7 mouse cellular contexts compared by ENCODE assay signal in genomic region chr4:129542592-129543141, GRCm38 (mm10). TPM values are rescaled to one million over a fixed set of nuclear protein-coding genes. Genes with fewer than 3 reads are reported as not detected.
DNase-seq lines count a peak whose midpoint lies in the region; ATAC-seq lines count a peak whose summit lies in the region.

Gene Hdac1 (minus strand): TSS chr4:129542713.

- ATAC-seq in intestine, embryonic 16.5 days: peak; percentile 100
- peak; percentile 99 for ATAC-seq in midbrain, embryonic 11.5 days (ENCODE audit: low FRiP score)

- peaks cover 17% of the 10 kb centered on the region for H3K4me1 ChIP-seq in intestine, embryonic 16.5 days (ENCODE audit: control insufficient read depth, insufficient read depth, low read length)
- H3K4me1 ChIP-seq in midbrain, embryonic 11.5 days (ENCODE audit: control insufficient read depth, insufficient read depth, low read length): peaks cover 8% of the 10 kb centered on the region

- H3K9me3 ChIP-seq in intestine, embryonic 16.5 days (ENCODE audit: control insufficient read depth, low read length): no peaks in the 10 kb centered on the region
- no peaks in the 10 kb centered on the region for H3K9me3 ChIP-seq in midbrain, embryonic 11.5 days (ENCODE audit: control insufficient read depth, low read length)

- H3K27ac ChIP-seq in intestine, embryonic 16.5 days (ENCODE audit: low read length): peak within 1 kb of the TSS; percentile 86
- H3K27ac ChIP-seq in midbrain, embryonic 11.5 days (ENCODE audit: low read depth, low read length): peak within 1 kb of the TSS; percentile 70; the same call in 1 of the 2 replicates

- 0 out of 2 replicates have a peak, but pooled peaks cover 3% of the 10 kb centered on the region for H3K36me3 ChIP-seq in intestine, embryonic 16.5 days (ENCODE audit: control insufficient read depth, insufficient read depth, low read length)
- H3K36me3 ChIP-seq in midbrain, embryonic 11.5 days (ENCODE audit: control insufficient read depth, insufficient read depth, low read length): no peaks in the 10 kb centered on the region

- H3K9ac ChIP-seq in intestine, embryonic 16.5 days (ENCODE audit: low read depth, low read length): peak within 1 kb of the TSS; percentile 89
- H3K9ac ChIP-seq in midbrain, embryonic 11.5 days (ENCODE audit: low read length): peak within 1 kb of the TSS; percentile 86

- H3K4me3 ChIP-seq in intestine, embryonic 16.5 days (ENCODE audit: low read length): peak within 1 kb of the TSS; percentile 90
- peak within 1 kb of the TSS; percentile 81 for H3K4me3 ChIP-seq in midbrain, embryonic 11.5 days (ENCODE audit: low read depth, low read length)

- intact Hi-C loops in left cerebral cortex, postnatal 36 days (cut with DNase I): no loop called here

- DNase-seq in adrenal gland, adult 8-10 months: peak; percentile 96
- DNase-seq in embryo, embryonic 9.5 days (ENCODE audit: extremely low spot score): peak; percentile 100
- peak; percentile 97 to 98 for DNase-seq in gastrocnemius, postnatal 4 days (ENCODE audit: low spot score in 2 of 2)
- peak; percentile 94 to 96 for DNase-seq in left cerebral cortex, postnatal 36 days (ENCODE audit: low spot score in 2 of 2)
- peak; percentile 100 for DNase-seq in midbrain, embryonic 11.5 days (ENCODE audit: low spot score, missing footprints)
- DNase-seq in skeletal muscle tissue, adult 2 months (ENCODE audit: low read depth, low spot score): peak; percentile 95

- WGBS in intestine, embryonic 16.5 days: under 1% methylated on average over 46 of the region's 46 CpGs
- WGBS in midbrain, embryonic 11.5 days: under 1% methylated on average over 35 of the region's 46 CpGs

- H3K4me2 ChIP-seq in intestine, embryonic 16.5 days (ENCODE audit: low read depth, low read length): peak within 1 kb of the TSS; percentile 86
- peak within 1 kb of the TSS; percentile 61 for H3K4me2 ChIP-seq in midbrain, embryonic 11.5 days

- H3K27me3 ChIP-seq in intestine, embryonic 16.5 days (replicated peaks; ENCODE audit: control insufficient read depth, insufficient read depth, low read length): no peaks in the 10 kb centered on the region
- H3K27me3 ChIP-seq in midbrain, embryonic 11.5 days (ENCODE audit: control insufficient read depth, insufficient read depth, low read length): no peaks in the 10 kb centered on the region

RNA-seq across cellular contexts. Expression of gene Hdac1, which starts in this region (rescaled TPM):
- 10 to 100 TPM; 41.0 to 84.1 (median 61.0) TPM for total RNA-seq in adrenal gland, adult 8-10 months (2022)
- 10 to 100 TPM; 39.5 to 42.1 TPM for total RNA-seq in gastrocnemius, postnatal 4 days (2021)
- 196 and 207 TPM in 2 replicates for polyA plus RNA-seq in intestine, embryonic 16.5 days (2015; fragmentation: Nextera tagmentation; extraction: Ambion mirVana)
- 10 to 100 TPM; 27.0 to 27.4 TPM for total RNA-seq in left cerebral cortex, postnatal 36 days (2021)
- 225 and 234 TPM in 2 replicates for polyA plus RNA-seq in midbrain, embryonic 11.5 days (2014; fragmentation: Nextera tagmentation; extraction: Ambion mirVana)

Comparison
In these comparisons a context has a peak if more than half of its experiments do, and no peak if none do; other contexts are left out.
1. Peak in every context shown above with its lines: DNase-seq, ATAC-seq, H3K4me3 ChIP-seq and H3K27ac ChIP-seq.